Mouse (Mus musculus) thymus, postnatal 36 days (tissue): ENCODE measurements around the gene Nupr1.

Experiments used
- DNase-seq, 2 experiments: peaks; one replicate each; pipeline ENCODE4 v3.0.0; 2022; ENCODE audit warnings: mixed read lengths in 2 of 2

The Nupr1 gene

GRCm38 (mm10) chr7:126594862-126595561 is 35.6 kb downstream of the Nupr1 start, which contains the start of gene Il27:
TSS of gene Il27 (minus strand) at chr7:126594941.
- no peak for DNase-seq

- no peak for DNase-seq
Measured at GRCm38 (mm10) chr7:126587779-126588178, 42.9 kb downstream of the Nupr1 start.

GRCm38 (mm10) chr7:126586839-126587238 is 43.8 kb downstream of the Nupr1 start:
- no peak for DNase-seq

GRCm38 (mm10) chr7:126585717-126586116 is 44.9 kb downstream of the Nupr1 start, which contains the start of gene Cln3:
TSS of gene Cln3 (minus strand) at chr7:126585817.
- DNase-seq, result no peak

- peak; percentile 50 to 63 for DNase-seq
Measured at GRCm38 (mm10) chr7:126584506-126584977, 46.1 kb downstream of the Nupr1 start, which contains the start of gene Apobr. TSS of gene Apobr (plus strand) at chr7:126584942.

- no peak for DNase-seq
Measured at GRCm38 (mm10) chr7:126583761-126584160, 46.9 kb downstream of the Nupr1 start.

GRCm38 (mm10) chr7:126583251-126583709 is 47.4 kb downstream of the Nupr1 start:
- DNase-seq, result peak; percentile 78 to 85

GRCm38 (mm10) chr7:126582759-126583158 is 47.9 kb downstream of the Nupr1 start:
- peak in 1 of 2 experiments; percentile 48 for DNase-seq

GRCm38 (mm10) chr7:126581661-126582060 is 49.0 kb downstream of the Nupr1 start:
- DNase-seq, result no peak

GRCm38 (mm10) chr7:126579172-126579571 is 51.5 kb downstream of the Nupr1 start:
- peak; percentile 61 for DNase-seq

GRCm38 (mm10) chr7:126576946-126577345 is 53.7 kb downstream of the Nupr1 start:
- DNase-seq, result peak; percentile 49 to 56
